Mouse (Mus musculus): ENCODE data around the gene Pdgfra.

DNA sequence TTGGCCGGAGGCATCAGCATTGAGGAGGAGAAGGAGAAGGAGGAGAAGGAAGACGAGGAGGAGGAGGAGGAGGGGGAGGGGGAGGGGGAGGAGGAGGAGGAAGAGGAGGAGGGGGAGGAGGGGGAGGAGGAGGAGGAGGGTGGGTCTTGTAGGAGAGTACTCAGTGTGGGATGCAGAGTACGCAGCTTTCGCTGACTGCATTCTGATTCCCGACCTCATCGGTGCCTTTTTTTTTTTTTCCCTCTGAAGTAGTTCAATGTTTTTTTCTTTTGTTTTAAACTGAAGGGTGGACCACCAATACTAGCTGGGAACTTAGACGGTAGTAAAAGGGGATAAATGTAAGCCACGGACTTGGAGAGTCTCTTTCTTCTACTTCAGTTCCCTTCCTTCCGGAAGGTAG lies 3.2 kb downstream of the Pdgfra start:
- TF ChIP-seq CTCF (IDR thresholded peaks at IDR 0.05; ENCODE audit: low read depth) (no peak), EP300 (optimal IDR thresholded peaks at IDR 0.05) (no peak)
